Mouse (Mus musculus): ENCODE results near the gene Tmeff1.

GRCm38 (mm10) chr4:48663271-48663670 lies 78.3 kb downstream of the Tmeff1 start, which contains the start of gene Cavin4:
- TF ChIP-seq CTCF (IDR thresholded peaks at IDR 0.05; ENCODE audit: control insufficient read depth, insufficient read depth, low read length), result no peak
- TF ChIP-seq POLR2A (IDR thresholded peaks at IDR 0.05; ENCODE audit: borderline replicate concordance, control insufficient read depth, low read depth, low read length), result no peak
